Mouse (Mus musculus): ENCODE results near the gene Meltf. TPM values are rescaled to one million over a fixed set of nuclear protein-coding genes. Genes with fewer than 3 reads are reported as not detected.
A peak's percentile ranks its signal among the peaks of the same experiment; 100 is the strongest.

The Meltf gene
- polyA plus RNA-seq (2017; shearing (Covaris generic)): not detected

- peak; percentile 37 for ATAC-seq
Observed at GRCm38 (mm10) chr16:31878573-31879257, at the start of gene Meltf. TSS of gene Meltf (plus strand) at chr16:31878810.

GRCm38 (mm10) chr16:31830726-31831125 lies 47.9 kb upstream of the Meltf start:
- no peak for ATAC-seq

DNA sequence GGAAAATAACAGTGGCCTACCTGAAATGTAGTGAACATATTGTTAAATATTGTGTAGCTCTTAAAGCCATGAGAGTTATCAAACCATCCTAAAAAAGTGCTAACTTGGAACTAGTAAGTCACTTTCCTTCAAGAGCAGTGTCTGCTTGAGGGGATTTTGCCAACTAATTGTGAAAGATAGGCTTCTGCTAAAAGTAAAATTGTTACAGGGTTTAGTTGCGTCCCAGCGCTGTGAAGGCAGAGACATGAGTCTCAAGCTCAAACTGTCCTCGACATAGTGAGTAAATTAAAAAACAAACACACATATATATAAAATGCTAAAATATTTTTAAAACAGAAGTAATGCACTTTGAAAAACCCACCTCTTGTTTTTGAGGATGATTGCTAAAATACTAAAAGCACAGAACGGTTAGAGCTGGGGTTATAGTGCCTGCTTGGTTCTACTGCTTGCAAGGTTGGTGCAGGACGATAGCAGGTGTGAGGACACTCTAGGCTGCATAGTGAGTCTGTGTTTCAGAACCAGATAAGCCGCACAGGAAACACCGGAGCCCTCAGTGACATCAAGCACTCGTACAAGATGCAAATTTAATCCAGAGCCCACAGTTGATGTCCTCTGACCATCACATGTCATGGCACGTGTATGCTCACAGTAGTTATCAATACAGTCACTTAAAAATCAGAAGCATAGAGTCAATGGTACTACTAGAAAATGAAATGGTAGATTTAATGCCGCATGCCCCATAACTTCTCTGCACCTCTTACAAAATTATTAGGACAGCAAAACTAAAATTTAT lies 45.8 kb upstream of the Meltf start:
- no peak for ATAC-seq

DNA sequence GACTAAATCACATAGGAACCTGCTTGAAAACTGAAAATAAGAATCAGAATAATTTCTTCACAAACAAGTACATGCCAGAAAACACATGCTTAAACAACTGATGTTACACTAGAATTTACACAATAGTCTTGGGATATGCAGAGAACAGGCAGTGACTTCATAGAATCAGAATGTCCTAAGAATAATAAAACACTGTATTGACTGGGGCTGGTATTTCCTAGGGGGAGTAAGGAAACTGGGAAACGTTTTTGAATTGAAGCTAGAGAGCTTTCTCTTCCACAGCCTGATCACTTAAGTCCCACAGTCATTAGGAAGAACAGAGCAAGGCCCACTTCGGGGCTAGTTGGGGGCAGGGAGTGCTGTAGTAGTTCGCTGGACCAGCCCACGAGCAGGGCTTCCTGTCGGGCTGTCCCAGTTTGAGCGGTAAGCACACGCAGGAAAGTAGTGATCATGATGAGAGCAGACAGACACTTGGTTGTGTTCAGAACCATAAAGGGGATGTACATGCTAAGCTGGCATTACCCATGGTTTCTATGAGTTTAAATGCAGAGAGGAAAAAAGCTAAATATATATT lies 44.5 kb upstream of the Meltf start:
- no peak for ATAC-seq

GRCm38 (mm10) chr16:31834662-31835318 lies 43.8 kb upstream of the Meltf start:
- no peak for ATAC-seq

DNA sequence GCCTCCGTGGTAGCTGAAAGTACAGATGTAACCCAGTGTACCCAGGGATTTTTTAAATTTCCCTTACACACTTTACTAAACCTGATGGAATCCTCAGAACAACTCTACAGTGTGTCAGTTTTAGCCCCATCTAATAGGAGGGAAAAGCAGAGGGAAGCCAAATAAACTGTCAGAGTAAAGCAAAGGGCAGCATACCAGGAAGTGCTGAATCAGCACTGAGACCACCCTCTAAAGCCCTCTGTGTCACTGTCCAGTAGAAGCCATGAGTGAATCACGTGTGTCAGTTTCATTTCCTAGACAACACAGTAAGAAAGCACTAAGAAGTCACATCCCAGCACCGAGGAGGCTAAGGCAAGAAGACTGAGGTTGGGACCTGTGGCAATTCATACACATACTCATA lies 41.2 kb upstream of the Meltf start:
- ATAC-seq: no peak

- no peak for ATAC-seq
Observed at GRCm38 (mm10) chr16:31844246-31844645, 34.4 kb upstream of the Meltf start.

- ATAC-seq: no peak
Observed at GRCm38 (mm10) chr16:31846763-31847162, 31.8 kb upstream of the Meltf start.

DNA sequence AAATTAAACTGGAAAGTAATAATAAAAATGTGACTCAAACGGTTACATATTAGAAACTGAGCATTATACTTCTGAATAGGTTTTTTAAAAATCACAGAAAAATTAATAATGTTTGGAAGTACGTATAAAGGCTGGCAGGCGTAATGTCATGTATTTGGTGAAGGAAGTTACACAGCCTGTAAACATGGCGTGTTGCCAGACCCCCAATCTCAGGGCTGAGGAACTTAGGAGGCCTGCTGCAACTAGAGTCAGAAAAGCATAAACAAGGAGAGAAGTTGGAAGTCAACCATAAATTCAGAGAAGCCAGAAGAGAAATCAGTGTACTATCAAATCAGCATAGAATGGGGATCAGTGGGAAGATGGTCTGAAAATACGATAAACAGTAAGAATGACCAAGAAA lies 14.7 kb upstream of the Meltf start:
- ATAC-seq: no peak

DNA sequence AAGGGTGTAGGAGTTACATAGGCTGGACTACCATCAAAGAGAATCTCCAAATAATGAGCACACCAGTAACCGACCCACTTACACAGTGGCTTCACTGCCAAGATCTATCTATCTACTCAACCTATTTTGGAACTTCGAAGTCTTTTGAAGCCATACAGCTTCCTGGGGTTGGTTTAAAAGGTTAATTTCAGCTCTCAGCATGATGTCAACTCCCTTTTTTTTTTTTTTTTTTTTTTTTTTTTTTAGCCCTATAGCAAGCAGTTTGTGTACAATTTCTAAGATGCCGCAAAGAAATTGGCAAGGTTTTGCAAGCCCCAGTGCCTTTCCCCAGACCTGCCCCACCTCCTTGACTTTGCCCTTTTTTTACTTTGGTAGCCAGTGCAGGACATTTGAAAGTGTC lies 13.4 kb upstream of the Meltf start:
- ATAC-seq: no peak

DNA sequence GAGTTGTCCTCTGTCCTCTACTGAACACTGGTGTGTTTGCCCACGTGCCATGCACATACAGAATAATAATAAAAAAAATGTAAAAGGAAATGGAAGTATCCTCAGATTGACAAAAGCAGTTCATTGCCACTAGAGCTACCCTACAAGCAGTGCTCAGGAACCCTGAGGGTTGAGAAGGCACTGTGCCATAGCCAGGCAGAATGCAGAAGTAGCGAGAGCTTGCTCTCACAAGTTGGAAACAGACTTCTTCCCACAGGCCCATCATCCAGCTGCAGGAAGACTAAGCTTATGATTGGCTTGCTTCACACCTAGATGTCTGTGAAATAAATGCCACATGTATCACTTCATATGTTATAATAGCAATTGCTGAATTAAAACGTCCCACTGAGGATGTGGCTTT lies 11.7 kb upstream of the Meltf start:
- no peak for ATAC-seq

DNA sequence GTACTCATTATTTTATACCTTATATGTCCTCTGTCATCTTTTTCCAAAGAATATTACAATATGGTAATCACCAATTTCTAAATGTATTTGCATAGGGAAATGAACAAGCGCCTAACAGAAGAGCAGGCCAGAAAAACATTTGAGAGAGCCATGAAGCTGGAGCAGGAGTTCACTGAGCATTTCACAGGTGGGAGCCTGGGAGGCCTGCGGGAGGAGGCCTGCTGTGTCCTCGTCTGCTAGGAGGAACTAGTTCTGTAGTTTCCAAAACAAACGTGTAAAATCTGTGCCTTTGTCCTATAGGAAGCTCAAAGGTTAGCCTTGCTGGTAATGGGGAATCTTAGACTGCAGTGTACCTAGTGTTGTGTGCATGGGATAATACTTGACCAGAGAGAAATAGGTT lies 10.9 kb upstream of the Meltf start:
- ATAC-seq: no peak

- ATAC-seq: no peak
Observed at GRCm38 (mm10) chr16:31873721-31874120, 4.9 kb upstream of the Meltf start.

- ATAC-seq: no peak
Observed at GRCm38 (mm10) chr16:31875391-31875790, 3.2 kb upstream of the Meltf start.

DNA sequence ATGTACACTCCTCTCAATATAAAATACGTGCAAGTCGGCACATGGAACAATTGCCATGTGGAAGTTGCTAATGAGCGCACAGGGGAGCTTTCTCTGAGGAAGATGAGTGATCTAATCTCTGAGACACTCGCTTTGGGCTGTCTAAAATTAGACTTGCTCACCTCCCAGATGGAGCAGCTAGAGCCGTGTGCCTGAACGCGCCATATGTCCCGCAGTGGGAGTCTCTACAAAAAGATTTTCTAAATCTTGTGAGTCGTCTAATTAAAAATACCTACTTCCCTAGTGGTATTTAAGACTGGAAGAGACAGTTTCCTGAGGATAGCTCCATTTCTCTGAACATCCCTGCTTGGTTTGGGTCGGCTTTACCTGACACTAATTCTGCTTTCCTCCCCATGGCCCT lies 2.2 kb upstream of the Meltf start:
- no peak for ATAC-seq

DNA sequence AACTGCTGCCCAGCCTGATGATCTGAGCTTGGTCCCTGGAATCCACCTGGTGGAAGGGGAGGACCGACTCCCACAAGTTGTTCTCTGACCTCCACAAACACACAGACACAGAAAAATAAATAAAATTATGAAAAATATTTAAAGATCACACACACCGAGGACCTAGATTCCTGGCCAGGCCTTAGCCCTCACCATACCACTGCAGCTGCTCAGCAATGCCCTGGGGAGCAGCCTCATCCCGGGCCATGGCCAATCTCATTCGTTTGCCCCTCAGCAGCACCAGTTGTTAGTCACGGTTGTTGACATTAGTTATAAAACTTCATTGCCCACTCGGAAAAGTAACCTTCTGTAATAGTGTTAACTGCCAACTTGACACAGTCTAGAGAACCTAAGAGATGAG lies 558 bp upstream of the Meltf start:
- ATAC-seq: no peak

DNA sequence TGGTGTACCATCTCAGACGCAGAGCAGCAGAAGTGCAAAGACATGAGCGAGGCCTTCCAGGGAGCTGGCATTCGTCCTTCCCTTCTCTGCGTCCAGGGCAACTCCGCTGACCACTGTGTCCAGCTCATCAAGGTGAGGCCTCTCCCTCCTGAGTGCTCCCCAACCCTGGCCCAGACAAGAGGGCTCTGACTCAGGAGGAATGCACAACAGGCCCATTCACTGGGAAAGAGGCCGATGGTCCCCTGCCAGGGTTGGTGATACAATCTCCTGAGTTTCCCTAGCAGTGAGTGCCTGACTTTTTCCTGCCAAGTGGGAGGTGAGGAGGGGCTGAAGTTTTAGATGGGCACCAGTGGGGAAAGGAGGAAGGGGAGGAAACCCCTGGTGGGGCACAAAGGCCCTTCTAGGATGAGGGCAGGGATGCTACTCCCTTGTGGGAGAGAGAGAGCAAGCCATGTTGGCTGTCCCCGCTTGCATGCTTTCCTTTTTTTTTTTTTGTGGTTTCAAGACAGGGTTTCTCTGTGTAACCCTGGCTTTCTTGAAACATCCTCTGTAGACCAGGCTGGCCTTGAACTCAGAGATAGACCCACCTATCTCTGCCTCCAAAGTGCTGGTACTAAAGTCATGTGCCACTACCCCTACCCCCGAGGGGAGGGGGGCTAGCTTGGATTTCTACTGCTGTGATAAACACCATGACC lies 1.7 kb downstream of the Meltf start:
- no peak for ATAC-seq

- no peak for ATAC-seq
Observed at GRCm38 (mm10) chr16:31882381-31882908, 3.8 kb downstream of the Meltf start.

- ATAC-seq: no peak
Observed at GRCm38 (mm10) chr16:31883302-31883701, 4.7 kb downstream of the Meltf start.

DNA sequence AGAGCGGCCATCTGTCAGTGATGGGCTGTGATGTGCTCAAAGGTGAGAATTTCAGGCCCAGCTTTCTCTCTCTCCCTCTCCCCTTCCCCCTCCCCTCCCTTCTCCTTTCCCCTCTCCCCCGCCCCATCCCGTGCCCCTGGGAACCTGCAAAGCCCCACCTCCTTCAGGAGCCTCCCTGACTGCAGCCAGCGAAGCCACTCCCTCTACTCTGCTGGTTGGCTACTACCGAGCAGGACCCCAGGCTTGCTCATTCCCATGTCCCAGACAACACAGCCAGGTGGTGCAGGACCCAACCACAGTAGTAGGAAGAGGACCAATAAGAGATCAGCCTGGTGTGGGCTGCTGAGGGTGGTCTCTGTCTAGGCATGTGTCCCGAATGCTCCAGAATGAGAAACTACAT lies 5.3 kb downstream of the Meltf start:
- no peak for ATAC-seq

GRCm38 (mm10) chr16:31890907-31891306 lies 12.3 kb downstream of the Meltf start:
- ATAC-seq: no peak

GRCm38 (mm10) chr16:31893396-31894141 lies 15.0 kb downstream of the Meltf start:
- no peak for ATAC-seq
